Mouse (Mus musculus): ENCODE measurements at regions not wholly inside any gene's neighbourhood (a gene's known extent, or its start where the extent isn't known, plus 50 kb on each side); places are given as distances from the start of the nearest gene placed in this dataset.

GRCm38 (mm10) chr16:90666271-90666986 lies 60.8 kb downstream of the Mis18a start:
- intact Hi-C loops (cut with DNase I) = no loop called here
- no peak for DNase-seq

- DNase-seq = peak; percentile 6 to 18
- intact Hi-C loops (cut with DNase I) = no loop called here
These were observed 63.1 kb downstream of the Mis18a start for GRCm38 (mm10) chr16:90664086-90664485.

- no peak for DNase-seq
- intact Hi-C loops (cut with DNase I) = no loop called here
These were observed 69.2 kb downstream of the Mis18a start for GRCm38 (mm10) chr16:90658050-90658449.

GRCm38 (mm10) chr16:90657027-90657426 lies 70.2 kb downstream of the Mis18a start:
- no peak for DNase-seq
- intact Hi-C loops (cut with DNase I) = no loop called here

- DNase-seq = no peak
- intact Hi-C loops (cut with DNase I) = no loop called here
These were observed 70.6 kb downstream of the Mis18a start for GRCm38 (mm10) chr16:90656571-90657011.

- no peak for DNase-seq
- intact Hi-C loops (cut with DNase I) = no loop called here
These were observed 72.4 kb downstream of the Mis18a start for GRCm38 (mm10) chr16:90654853-90655252.

- intact Hi-C loops (cut with DNase I) = no loop called here
- no peak for DNase-seq
These were observed 74.4 kb downstream of the Mis18a start for GRCm38 (mm10) chr16:90652821-90653220.

GRCm38 (mm10) chr16:90648161-90648560 lies 79.0 kb downstream of the Mis18a start:
- DNase-seq = no peak
- intact Hi-C loops (cut with DNase I) = no loop called here

- intact Hi-C loops (cut with DNase I) = no loop called here
- DNase-seq = no peak
These were observed 84.5 kb downstream of the Mis18a start for GRCm38 (mm10) chr16:90642671-90643070.

- no peak for DNase-seq
- intact Hi-C loops (cut with DNase I) = no loop called here
These were observed 92.0 kb downstream of the Mis18a start for GRCm38 (mm10) chr16:90635216-90635615.

GRCm38 (mm10) chr16:90629976-90630375 lies 97.2 kb downstream of the Mis18a start:
- intact Hi-C loops (cut with DNase I) = loop anchor here (5.0 to 10.0 kb wide), 4 partner anchors 67 to 245 kb away; partner anchors contain the start of gene Hunk
- DNase-seq = peak; percentile 32 to 42

- DNase-seq = peak; percentile 47 to 55
- intact Hi-C loops (cut with DNase I) = loop anchor here (5.0 to 10.0 kb wide), 3 partner anchors 83 to 245 kb away; partner anchors contain the start of gene Hunk
These were observed 97.9 kb downstream of the Mis18a start for GRCm38 (mm10) chr16:90629121-90629930.

GRCm38 (mm10) chr16:90628605-90629120 lies 98.5 kb downstream of the Mis18a start:
- intact Hi-C loops (cut with DNase I) = loop anchor here (5.0 to 10.0 kb wide), 3 partner anchors 84 to 244 kb away; partner anchors contain the start of gene Hunk

GRCm38 (mm10) chr16:90626035-90626670 lies 101.1 kb downstream of the Mis18a start:
- DNase-seq = no peak
- intact Hi-C loops (cut with DNase I) = loop anchor here (5.0 to 10.0 kb wide), 3 partner anchors 86 to 241 kb away; partner anchors contain the start of gene Hunk

More at GRCm38 (mm10) chr16:90628605-90629120, 98.5 kb downstream of the Mis18a start:
- peak; percentile 29 to 42 for DNase-seq

GRCm38 (mm10) chr16:90625301-90626034 lies 101.7 kb downstream of the Mis18a start:
- intact Hi-C loops (cut with DNase I) = loop anchor here (5.0 to 10.0 kb wide), 3 partner anchors 87 to 241 kb away; partner anchors contain the start of gene Hunk
- DNase-seq = no peak

GRCm38 (mm10) chr16:90624039-90624625 lies 103.1 kb downstream of the Mis18a start:
- intact Hi-C loops (cut with DNase I) = loop anchor here (10.0 kb wide), 2 partner anchors 181 to 239 kb away; partner anchors contain the start of gene Hunk
- DNase-seq = peak; percentile 69 to 82

- intact Hi-C loops (cut with DNase I) = loop anchor here (10.0 kb wide), 2 partner anchors 182 to 238 kb away; partner anchors contain the start of gene Hunk
- no peak for DNase-seq
These were observed 104.5 kb downstream of the Mis18a start for GRCm38 (mm10) chr16:90622677-90623225.

- intact Hi-C loops (cut with DNase I) = loop anchor here (10.0 kb wide), 2 partner anchors 183 to 237 kb away; partner anchors contain the start of gene Hunk
- peak in 1 of 2 experiments; percentile 25 for DNase-seq
These were observed 105.3 kb downstream of the Mis18a start for GRCm38 (mm10) chr16:90621761-90622411.

Measured in heart, postnatal 14 days (tissue).